Mouse (Mus musculus) spleen, postnatal 10 days (tissue): ENCODE data around the gene Crlf1.

Experiments used
- DNase-seq, 2 experiments: peaks; one replicate each; pipeline ENCODE4 v3.0.0; 2021 to 2022; ENCODE audit warnings: low spot score in 2 of 2

Crlf1 gene

GRCm38 (mm10) chr8:70551558-70552161, 58.7 kb downstream of the Crlf1 start:
- no peak for DNase-seq

DNA sequence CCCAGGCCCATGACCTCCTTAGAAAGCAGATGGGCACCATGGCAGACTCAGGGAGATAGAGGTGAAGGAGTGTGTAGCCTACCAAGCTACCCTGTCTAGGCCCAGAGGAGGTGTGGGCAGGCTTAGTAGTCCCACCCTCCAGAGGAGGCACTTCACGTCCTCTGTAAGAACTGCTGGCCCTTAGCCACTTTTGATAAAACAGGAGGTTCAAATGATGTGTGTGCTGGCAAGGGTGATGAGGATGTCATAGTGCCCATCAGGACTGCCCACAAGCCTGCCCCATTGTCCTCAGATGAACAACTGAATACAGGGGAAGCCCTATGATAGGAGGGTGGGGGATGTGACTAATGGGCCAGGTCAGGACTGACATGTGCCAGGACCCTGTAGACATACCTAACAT, 59.9 kb downstream of the Crlf1 start:
- no peak for DNase-seq
